Mouse (Mus musculus): ENCODE measurements around the gene Rspo3. TPM values are rescaled to one million over a fixed set of nuclear protein-coding genes. Genes with fewer than 3 reads are reported as not detected.

Gene Rspo3
- polyA plus RNA-seq, 1 experiment from 2014 or later = 20.4 TPM

DNA sequence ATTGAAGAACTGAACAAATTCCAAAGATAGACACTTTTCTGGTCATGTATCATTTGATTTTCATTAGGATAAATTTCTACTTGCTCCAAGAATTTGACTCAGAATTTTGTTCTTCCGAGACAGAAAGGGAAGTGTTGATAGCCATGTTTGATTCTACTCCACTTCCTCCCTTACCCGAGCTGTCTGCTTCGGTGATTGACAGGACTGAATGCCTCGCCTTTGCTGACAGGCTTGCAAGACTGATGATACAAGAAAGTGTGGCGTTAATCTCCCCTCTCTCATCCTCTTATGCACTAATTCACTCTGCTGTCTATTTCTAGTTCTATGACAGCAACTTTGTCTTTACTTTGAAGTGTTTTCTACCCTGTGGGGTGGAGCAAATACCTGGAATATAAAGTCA, 65.2 kb downstream of the Rspo3 start:
- H3K4me3 ChIP-seq (ENCODE audit: low read depth, low read length) = no peak overlapping the region
- no peaks in the 10 kb centered on the region for H3K36me3 ChIP-seq (ENCODE audit: control insufficient read depth, insufficient read depth, low read length)
- no peak overlapping the region for H3K27ac ChIP-seq (ENCODE audit: low read depth, low read length)
- H3K4me2 ChIP-seq = no peak overlapping the region
- no peak overlapping the region for H3K9ac ChIP-seq (ENCODE audit: low read depth, low read length)
- no peaks in the 10 kb centered on the region for H3K9me3 ChIP-seq (replicated peaks; ENCODE audit: control insufficient read depth, low read length)
- H3K4me1 ChIP-seq (ENCODE audit: control insufficient read depth, insufficient read depth, low read length) = no peaks in the 10 kb centered on the region
- ATAC-seq (replicated peaks; ENCODE audit: insufficient number of reproducible peaks, low FRiP score, low TSS enrichment) = no peak
- no peaks in the 10 kb centered on the region for H3K27me3 ChIP-seq (ENCODE audit: control insufficient read depth, insufficient read depth, low read length)
- 37% methylated on average over 5 of the region's 5 CpGs for WGBS (ENCODE audit: insufficient replicate concordance)

DNA sequence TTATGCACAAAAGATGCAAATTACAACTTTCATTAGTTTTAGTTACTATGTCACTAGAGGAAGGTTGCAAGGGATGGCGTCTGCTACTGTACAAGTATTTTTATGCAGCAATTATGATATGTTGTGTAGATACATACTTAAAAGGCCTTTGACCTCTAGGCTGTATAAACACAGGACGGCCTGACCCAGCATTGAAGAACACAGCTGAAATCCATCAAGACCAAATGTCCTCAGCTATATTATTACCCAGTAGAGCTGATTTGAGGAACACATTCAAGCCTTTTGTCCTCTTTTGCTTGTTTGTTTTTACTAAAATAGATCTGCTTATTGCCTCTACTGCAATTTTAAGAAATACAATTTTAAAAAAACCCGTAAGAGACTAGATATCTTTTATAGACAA, 75.6 kb downstream of the Rspo3 start:
- H3K27ac ChIP-seq (ENCODE audit: low read depth, low read length) = no peak overlapping the region
- no peaks in the 10 kb centered on the region for H3K27me3 ChIP-seq (ENCODE audit: control insufficient read depth, insufficient read depth, low read length)
- H3K9ac ChIP-seq (ENCODE audit: low read depth, low read length) = no peak overlapping the region
- no peak overlapping the region for H3K4me2 ChIP-seq
- no peaks in the 10 kb centered on the region for H3K36me3 ChIP-seq (ENCODE audit: control insufficient read depth, insufficient read depth, low read length)
- no peak overlapping the region for H3K4me3 ChIP-seq (ENCODE audit: low read depth, low read length)
- 71% methylated on average over 3 of the region's 3 CpGs for WGBS (ENCODE audit: insufficient replicate concordance)
- H3K4me1 ChIP-seq (ENCODE audit: control insufficient read depth, insufficient read depth, low read length) = no peaks in the 10 kb centered on the region
- ATAC-seq (replicated peaks; ENCODE audit: insufficient number of reproducible peaks, low FRiP score, low TSS enrichment) = no peak
- H3K9me3 ChIP-seq (replicated peaks; ENCODE audit: control insufficient read depth, low read length) = no peaks in the 10 kb centered on the region

DNA sequence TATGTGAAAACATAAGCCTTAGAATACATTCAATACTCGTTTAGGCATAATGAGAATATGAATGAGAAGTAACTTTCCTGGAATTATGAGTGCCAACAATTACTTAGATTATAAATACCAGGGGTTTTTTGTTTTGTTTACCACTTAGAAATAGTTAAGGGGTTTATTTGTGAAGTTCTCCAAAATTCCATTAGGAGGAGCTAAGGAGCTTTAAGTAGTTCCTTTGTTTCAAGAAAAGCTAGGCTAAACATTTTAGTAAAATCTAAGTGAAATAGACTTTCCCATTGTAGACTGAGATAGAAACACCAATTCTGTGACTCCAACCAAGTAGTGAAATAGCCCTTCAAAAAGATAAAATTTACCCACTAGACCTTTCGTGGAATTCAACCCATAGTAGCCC, 76.0 kb downstream of the Rspo3 start:
- no peak overlapping the region for H3K4me2 ChIP-seq
- 62% methylated on average over 2 of the region's 2 CpGs for WGBS (ENCODE audit: insufficient replicate concordance)
- ATAC-seq (replicated peaks; ENCODE audit: insufficient number of reproducible peaks, low FRiP score, low TSS enrichment) = no peak
- H3K9me3 ChIP-seq (replicated peaks; ENCODE audit: control insufficient read depth, low read length) = no peaks in the 10 kb centered on the region
- no peak overlapping the region for H3K9ac ChIP-seq (ENCODE audit: low read depth, low read length)
- no peak overlapping the region for H3K27ac ChIP-seq (ENCODE audit: low read depth, low read length)
- no peaks in the 10 kb centered on the region for H3K4me1 ChIP-seq (ENCODE audit: control insufficient read depth, insufficient read depth, low read length)
- no peak overlapping the region for H3K4me3 ChIP-seq (ENCODE audit: low read depth, low read length)
- H3K27me3 ChIP-seq (ENCODE audit: control insufficient read depth, insufficient read depth, low read length) = no peaks in the 10 kb centered on the region
- no peaks in the 10 kb centered on the region for H3K36me3 ChIP-seq (ENCODE audit: control insufficient read depth, insufficient read depth, low read length)

DNA sequence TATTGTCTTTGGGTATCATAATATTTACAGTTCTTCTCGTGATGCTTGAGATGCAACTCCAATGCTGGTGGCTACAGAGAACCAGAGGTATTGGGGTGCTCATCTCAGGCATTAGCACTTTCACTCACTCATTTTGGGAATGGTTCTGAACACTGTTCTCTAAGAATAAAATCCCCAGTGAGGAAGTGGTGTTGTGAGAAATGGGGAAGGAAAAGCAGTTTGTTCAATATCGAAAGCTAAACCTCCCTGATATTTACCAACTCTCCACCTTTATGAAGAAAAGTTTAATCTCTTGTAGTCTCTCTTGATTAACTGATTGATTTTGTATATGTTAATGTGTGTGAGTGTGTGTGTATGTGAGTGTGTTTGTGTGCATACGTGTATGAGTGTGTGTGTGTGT, 90.6 kb downstream of the Rspo3 start:
- Histone ChIP-seq H3K4me3 (ENCODE audit: low read depth, low read length) (no peak overlapping the region), H3K4me2 (no peak overlapping the region), H3K4me1 (ENCODE audit: control insufficient read depth, insufficient read depth, low read length) (no peaks in the 10 kb centered on the region), H3K9ac (ENCODE audit: low read depth, low read length) (no peak overlapping the region), H3K36me3 (ENCODE audit: control insufficient read depth, insufficient read depth, low read length) (no peaks in the 10 kb centered on the region), H3K9me3 (replicated peaks; ENCODE audit: control insufficient read depth, low read length) (no peaks in the 10 kb centered on the region), H3K27ac (ENCODE audit: low read depth, low read length) (no peak overlapping the region), H3K27me3 (ENCODE audit: control insufficient read depth, insufficient read depth, low read length) (no peaks in the 10 kb centered on the region)
- no peak for ATAC-seq (replicated peaks; ENCODE audit: insufficient number of reproducible peaks, low FRiP score, low TSS enrichment)
- WGBS (ENCODE audit: insufficient replicate concordance) = 67% methylated on average over 3 of the region's 3 CpGs

DNA sequence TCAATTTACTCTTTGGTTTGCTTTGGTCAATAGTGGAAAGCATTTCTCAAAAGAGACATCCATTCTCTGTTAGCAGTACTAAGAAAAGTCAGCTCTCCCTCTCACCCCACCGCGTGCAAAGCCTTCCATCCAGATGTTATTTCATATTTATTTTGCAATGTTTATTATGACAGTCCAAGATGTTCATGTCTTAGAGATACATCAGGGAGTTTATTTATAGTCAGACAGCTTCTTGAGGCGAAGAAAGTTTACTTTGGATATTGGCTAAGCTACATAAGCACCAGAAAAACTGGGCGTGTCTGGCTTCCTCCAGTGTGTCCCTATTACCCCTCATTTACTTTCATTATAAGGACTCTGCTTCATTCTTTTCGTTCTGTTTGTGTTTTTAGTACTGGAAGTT, 94.4 kb downstream of the Rspo3 start:
- ATAC-seq (replicated peaks; ENCODE audit: insufficient number of reproducible peaks, low FRiP score, low TSS enrichment) = no peak
- H3K9ac ChIP-seq (ENCODE audit: low read depth, low read length) = no peak overlapping the region
- H3K36me3 ChIP-seq (ENCODE audit: control insufficient read depth, insufficient read depth, low read length) = no peaks in the 10 kb centered on the region
- no peaks in the 10 kb centered on the region for H3K9me3 ChIP-seq (replicated peaks; ENCODE audit: control insufficient read depth, low read length)
- H3K27me3 ChIP-seq (ENCODE audit: control insufficient read depth, insufficient read depth, low read length) = no peaks in the 10 kb centered on the region
- H3K27ac ChIP-seq (ENCODE audit: low read depth, low read length) = no peak overlapping the region
- no peak overlapping the region for H3K4me3 ChIP-seq (ENCODE audit: low read depth, low read length)
- H3K4me1 ChIP-seq (ENCODE audit: control insufficient read depth, insufficient read depth, low read length) = no peaks in the 10 kb centered on the region
- 82% methylated on average over 5 of the region's 5 CpGs for WGBS (ENCODE audit: insufficient replicate concordance)
- H3K4me2 ChIP-seq = no peak overlapping the region

DNA sequence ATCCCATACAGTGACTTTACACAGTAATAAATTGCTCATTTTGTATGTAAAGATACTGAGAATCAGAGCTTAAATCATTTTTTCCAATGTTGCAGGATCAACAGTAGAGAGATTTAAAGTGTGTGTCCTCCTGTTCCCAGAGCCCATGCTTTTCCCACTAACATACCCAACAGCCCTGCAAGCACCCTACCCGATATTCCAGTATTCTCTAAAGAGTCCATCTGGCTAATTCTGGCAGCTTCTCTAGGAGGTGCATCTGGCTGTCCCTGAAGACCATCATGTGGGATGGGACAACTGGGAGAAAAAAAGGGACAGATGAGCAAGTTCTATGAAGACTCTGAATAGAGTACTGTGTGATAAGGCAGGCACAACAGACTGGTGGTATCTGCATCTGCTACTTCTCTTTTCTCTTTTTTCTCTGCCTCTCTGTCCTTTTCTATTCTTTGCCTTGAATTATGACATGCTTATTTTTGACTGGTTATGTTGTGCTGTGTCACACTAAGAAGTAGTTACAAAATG, 102.7 kb downstream of the Rspo3 start:
- H3K27me3 ChIP-seq (ENCODE audit: control insufficient read depth, insufficient read depth, low read length) = no peaks in the 10 kb centered on the region
- no peaks in the 10 kb centered on the region for H3K9me3 ChIP-seq (replicated peaks; ENCODE audit: control insufficient read depth, low read length)
- no peak overlapping the region for H3K4me2 ChIP-seq
- H3K4me1 ChIP-seq (ENCODE audit: control insufficient read depth, insufficient read depth, low read length) = no peaks in the 10 kb centered on the region
- H3K9ac ChIP-seq (ENCODE audit: low read depth, low read length) = no peak overlapping the region
- H3K27ac ChIP-seq (ENCODE audit: low read depth, low read length) = no peak overlapping the region
- no peak for ATAC-seq (replicated peaks; ENCODE audit: insufficient number of reproducible peaks, low FRiP score, low TSS enrichment)
- H3K36me3 ChIP-seq (ENCODE audit: control insufficient read depth, insufficient read depth, low read length) = no peaks in the 10 kb centered on the region
- 83% methylated on average over 1 of the region's 1 CpGs for WGBS (ENCODE audit: insufficient replicate concordance)
- H3K4me3 ChIP-seq (ENCODE audit: low read depth, low read length) = no peak overlapping the region

DNA sequence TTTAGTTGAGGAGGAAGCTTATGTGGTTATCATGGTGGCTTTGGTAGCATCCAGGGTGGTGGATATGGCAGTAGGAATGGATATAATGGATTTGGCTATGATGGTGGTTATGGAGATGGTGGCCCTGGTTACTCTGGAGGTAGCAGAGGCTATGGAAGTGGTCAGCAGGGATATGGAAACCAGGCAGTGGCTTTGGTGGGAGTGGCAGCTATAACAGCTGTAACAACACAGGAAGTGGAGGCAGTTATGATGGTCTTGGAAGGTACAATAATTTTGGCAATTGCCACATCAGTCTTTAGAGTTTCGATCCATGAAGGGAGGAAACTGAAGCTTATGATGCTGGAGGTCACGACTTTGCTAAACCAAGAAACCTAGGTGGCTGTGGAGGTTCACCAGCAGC, 109.0 kb downstream of the Rspo3 start:
- Histone ChIP-seq H3K4me1 (ENCODE audit: control insufficient read depth, insufficient read depth, low read length) (no peaks in the 10 kb centered on the region), H3K27ac (ENCODE audit: low read depth, low read length) (no peak overlapping the region), H3K27me3 (ENCODE audit: control insufficient read depth, insufficient read depth, low read length) (no peaks in the 10 kb centered on the region), H3K4me2 (no peak overlapping the region), H3K36me3 (ENCODE audit: control insufficient read depth, insufficient read depth, low read length) (no peaks in the 10 kb centered on the region), H3K9me3 (replicated peaks; ENCODE audit: control insufficient read depth, low read length) (no peaks in the 10 kb centered on the region), H3K4me3 (ENCODE audit: low read depth, low read length) (no peak overlapping the region), H3K9ac (ENCODE audit: low read depth, low read length) (no peak overlapping the region)
- WGBS (ENCODE audit: insufficient replicate concordance) = 82% methylated on average over 2 of the region's 2 CpGs
- no peak for ATAC-seq (replicated peaks; ENCODE audit: insufficient number of reproducible peaks, low FRiP score, low TSS enrichment)

DNA sequence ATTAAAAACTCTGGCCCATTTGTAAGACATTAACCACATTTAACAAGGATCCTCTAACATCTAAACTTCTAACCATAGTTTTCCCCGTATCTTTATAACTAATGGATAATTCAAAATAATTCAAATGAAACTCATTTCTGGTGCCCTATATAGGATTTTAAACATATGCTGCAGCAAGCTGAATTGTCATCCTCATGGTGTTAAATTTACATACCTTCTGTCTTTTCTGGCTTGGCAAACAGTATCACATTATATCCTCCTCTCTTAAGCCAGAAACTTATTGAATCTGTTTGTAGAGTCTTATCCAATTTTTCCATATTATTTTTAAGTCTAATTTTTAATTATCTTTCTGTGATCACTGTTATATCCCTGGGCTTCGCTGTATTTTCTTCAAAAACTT, 111.1 kb downstream of the Rspo3 start:
- WGBS (ENCODE audit: insufficient replicate concordance) = 76% methylated on average over 2 of the region's 2 CpGs

DNA sequence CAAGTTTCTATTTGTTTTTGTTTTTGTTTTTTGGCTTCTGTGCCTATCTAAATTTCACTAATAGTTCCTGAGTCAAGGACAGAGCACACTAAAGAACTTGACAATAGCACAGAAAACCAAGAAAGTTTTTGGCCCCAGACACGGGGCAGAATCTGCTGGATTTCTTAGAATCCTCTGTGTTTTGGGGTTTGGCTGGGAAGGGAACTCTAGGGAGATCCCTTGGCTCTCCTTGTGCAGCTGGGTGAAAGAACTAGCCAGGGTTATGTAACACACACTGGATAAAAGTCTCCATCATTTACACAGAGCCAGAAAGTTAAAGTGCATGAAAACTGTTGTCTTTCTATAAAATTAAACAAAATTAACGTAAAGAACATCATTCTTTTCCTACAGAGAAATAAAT, 121.3 kb downstream of the Rspo3 start:
- Histone ChIP-seq H3K36me3 (ENCODE audit: control insufficient read depth, insufficient read depth, low read length) (no peaks in the 10 kb centered on the region), H3K4me2 (no peak overlapping the region), H3K4me3 (ENCODE audit: low read depth, low read length) (no peak overlapping the region), H3K27me3 (ENCODE audit: control insufficient read depth, insufficient read depth, low read length) (no peaks in the 10 kb centered on the region), H3K4me1 (ENCODE audit: control insufficient read depth, insufficient read depth, low read length) (no peaks in the 10 kb centered on the region), H3K27ac (ENCODE audit: low read depth, low read length) (no peak overlapping the region), H3K9me3 (replicated peaks; ENCODE audit: control insufficient read depth, low read length) (no peaks in the 10 kb centered on the region), H3K9ac (ENCODE audit: low read depth, low read length) (no peak overlapping the region)
- no peak for ATAC-seq (replicated peaks; ENCODE audit: insufficient number of reproducible peaks, low FRiP score, low TSS enrichment)
- 74% methylated on average over 2 of the region's 2 CpGs for WGBS (ENCODE audit: insufficient replicate concordance)

More for the DNA sequence above, 111.1 kb downstream of the Rspo3 start:
- Histone ChIP-seq H3K9me3 (replicated peaks; ENCODE audit: control insufficient read depth, low read length) (no peaks in the 10 kb centered on the region), H3K4me1 (ENCODE audit: control insufficient read depth, insufficient read depth, low read length) (no peaks in the 10 kb centered on the region), H3K36me3 (ENCODE audit: control insufficient read depth, insufficient read depth, low read length) (no peaks in the 10 kb centered on the region), H3K9ac (ENCODE audit: low read depth, low read length) (no peak overlapping the region), H3K4me2 (no peak overlapping the region), H3K27me3 (ENCODE audit: control insufficient read depth, insufficient read depth, low read length) (no peaks in the 10 kb centered on the region), H3K27ac (ENCODE audit: low read depth, low read length) (no peak overlapping the region), H3K4me3 (ENCODE audit: low read depth, low read length) (no peak overlapping the region)
- no peak for ATAC-seq (replicated peaks; ENCODE audit: insufficient number of reproducible peaks, low FRiP score, low TSS enrichment)

Measured in heart, embryonic 11.5 days (tissue).